Mouse (Mus musculus) liver, adult 2 months (tissue): Measurements from ENCODE around the gene Arl15.

Source experiments
- CTCF ChIP-seq: fragments of 200-500 bp; IDR thresholded peaks from 2 replicates; pipeline ENCODE4 v1.5.1; 2011; ENCODE audit warnings: low read depth, low read length, control low read depth
- POLR2A ChIP-seq: fragments of 200-500 bp; IDR thresholded peaks from 2 replicates; pipeline ENCODE4 v1.6.1; 2011; ENCODE audit warnings: low read length, control low read depth; ENCODE audit not compliant: insufficient read depth; ENCODE audit errors: extremely low read depth

GRCm38 (mm10) chr13:113935697-113936096 lies 141.4 kb downstream of the Arl15 start:
- no peak for TF ChIP-seq CTCF
- no peak for TF ChIP-seq POLR2A
